Mouse (Mus musculus) C2C12 (cell line): ENCODE data around the gene Srsf7.

Experiments used
- CEBPB ChIP-seq: IDR thresholded peaks from one replicate; pipeline ENCODE4 v1.6.1; 2011; ENCODE audit warnings: low read depth, mild to moderate bottlenecking, control low read depth, moderate library complexity
- CTCF ChIP-seq: IDR thresholded peaks from one replicate; pipeline ENCODE4 v1.5.1; 2011; ENCODE audit not compliant: control insufficient read depth, insufficient read depth, insufficient read length
- FOSL1 ChIP-seq: IDR thresholded peaks from one replicate; pipeline ENCODE4 v1.8.0; 2011; ENCODE audit warnings: mild to moderate bottlenecking, low read length; ENCODE audit not compliant: poor library complexity, insufficient read depth, severe bottlenecking
- MAX ChIP-seq: IDR thresholded peaks from one replicate; pipeline ENCODE4 v1.6.1; 2011; ENCODE audit warnings: mild to moderate bottlenecking, control low read depth
- MYOD1 ChIP-seq: IDR thresholded peaks from one replicate; pipeline ENCODE4 v1.6.1; 2011; ENCODE audit warnings: low read depth; ENCODE audit not compliant: control insufficient read depth, insufficient read length
- USF1 ChIP-seq: IDR thresholded peaks from one replicate; pipeline ENCODE4 v1.6.1; 2011; ENCODE audit warnings: low read depth, mild to moderate bottlenecking, control low read depth, moderate library complexity

GRCm38 (mm10) chr17:80255208-80255607, 48.1 kb upstream of the Srsf7 start:
- TF ChIP-seq MAX (peak; percentile 86), CTCF (no peak), USF1 (no peak), FOSL1 (peak; percentile 11), CEBPB (no peak), MYOD1 (no peak)
